Comparison of ENCODE assay signal across 10 mouse cellular contexts in the genomic region with DNA sequence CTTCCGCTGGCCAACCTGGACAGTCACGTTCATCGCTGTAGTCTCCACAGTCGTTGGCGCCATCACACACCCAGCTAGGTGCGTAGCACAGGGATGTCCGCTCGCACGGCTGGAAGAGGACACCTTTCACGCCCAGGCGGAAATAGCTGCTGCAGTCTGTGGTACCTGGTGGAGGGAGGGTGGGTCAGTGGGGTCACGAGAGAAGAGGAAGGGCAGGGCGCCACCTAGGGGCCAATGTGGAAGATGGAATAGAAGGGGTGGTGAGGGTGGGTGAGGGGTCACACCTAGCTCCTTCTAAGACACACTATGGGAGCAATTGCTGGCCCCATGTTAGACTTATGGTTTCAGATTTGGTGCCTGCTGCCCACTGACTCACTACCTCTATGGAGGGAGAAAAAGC. TPM values are rescaled to one million over a fixed set of nuclear protein-coding genes. Genes with fewer than 3 reads are reported as not detected.
A peak's percentile ranks its signal among the peaks of the same experiment; 100 is the strongest.
DNase-seq lines count a peak whose midpoint lies in the region; ATAC-seq lines count a peak whose summit lies in the region.
"Had no signal": no experiment of that assay in that cellular context is flagged by ENCODE, and none has a peak within 500 bp of the region (broad histone marks: within the 10 kb centered on the region; RNA-seq: fewer than 3 reads in every experiment).

No protein-coding gene starts in this region.

- peak; percentile 42 for DNase-seq in CD4-positive, CD25-positive, alpha-beta regulatory T cell, adult 2 months (ENCODE audit: low read depth, low spot score)
- DNase-seq in kidney, postnatal 4 days: peak; percentile 43 to 46
- DNase-seq in kidney, adult 8-10 months: no peak
- peak; percentile 35 for DNase-seq in thymus, postnatal 14 days
- DNase-seq in thymus, postnatal 0 days (ENCODE audit: low spot score): no peak
- DNase-seq in splenic B cell, adult 2 months (ENCODE audit: low read depth, low spot score): peak; percentile 32
- no peak for DNase-seq in ovary, adult 18-20 months (ENCODE audit: low spot score)

- no peaks in the 10 kb centered on the region for H3K36me3 ChIP-seq in splenic B cell, adult 2 months (ENCODE audit: control insufficient read depth, insufficient read depth, low read length, poor library complexity, severe bottlenecking)

- no peaks in the 10 kb centered on the region for H3K27me3 ChIP-seq in splenic B cell, adult 2 months (ENCODE audit: control insufficient read depth, insufficient read depth, low read length, poor library complexity, severe bottlenecking)
- H3K27me3 ChIP-seq: stomach, embryonic 15.5 days had no signal

- no peak for ATAC-seq in CD4-positive, CD25-positive, alpha-beta regulatory T cell, adult 4 months
- ATAC-seq: intestine, embryonic 16.5 days had no signal

RNA-seq across cellular contexts. Expression of gene Nxph4, which starts 23.0 kb away (rescaled TPM):
- not detected for polyA plus RNA-seq in CD4-positive, CD25-positive, alpha-beta regulatory T cell, adult 4 months (2017; shearing (Covaris generic))
- polyA plus RNA-seq in thymus, postnatal 0 days (2015; fragmentation: Nextera tagmentation; extraction: Ambion mirVana): 0.19 and 0.23 TPM in 2 replicates

RNA-seq across cellular contexts. Expression of gene Shmt2, which starts 35.2 kb away (rescaled TPM):
- 10 to 100 TPM; 55.4 to 78.3 TPM for polyA plus RNA-seq in CD4-positive, CD25-positive, alpha-beta regulatory T cell, adult 4 months (2017; shearing (Covaris generic))
- 102 and 118 TPM in 2 replicates for polyA plus RNA-seq in thymus, postnatal 0 days (2015; fragmentation: Nextera tagmentation; extraction: Ambion mirVana)

RNA-seq across cellular contexts. Expression of gene Ndufa4l2, which starts 42.6 kb away (rescaled TPM):
- not detected for polyA plus RNA-seq in CD4-positive, CD25-positive, alpha-beta regulatory T cell, adult 4 months (2017; shearing (Covaris generic))
- 10.4 and 13.2 TPM in 2 replicates for polyA plus RNA-seq in thymus, postnatal 0 days (2015; fragmentation: Nextera tagmentation; extraction: Ambion mirVana)

RNA-seq across cellular contexts. Expression of gene Stac3, which starts 55.9 kb away (rescaled TPM):
- polyA plus RNA-seq in CD4-positive, CD25-positive, alpha-beta regulatory T cell, adult 4 months (2017; shearing (Covaris generic)): 1 to 10 TPM; 1.0 to 1.2 TPM
- 0.30 and 0.73 TPM in 2 replicates for polyA plus RNA-seq in thymus, postnatal 0 days (2015; fragmentation: Nextera tagmentation; extraction: Ambion mirVana)

Comparison
In these comparisons a context has a peak if more than half of its experiments do, and no peak if none do; other contexts are left out.
1. DNase-seq: peak in CD4-positive, CD25-positive, alpha-beta regulatory T cell, adult 2 months (single experiment), kidney, postnatal 4 days (2 of 2), thymus, postnatal 14 days (single experiment) and splenic B cell, adult 2 months (single experiment); none in kidney, adult 8-10 months (0 of 2), thymus, postnatal 0 days (single experiment) and ovary, adult 18-20 months (single experiment).
2. RNA of gene Ndufa4l2, which starts 42.6 kb away (polyA plus RNA-seq): 10.4 to 13.2 TPM in thymus, postnatal 0 days; not detected in CD4-positive, CD25-positive, alpha-beta regulatory T cell, adult 4 months; every median in the first group is over 10 times any median in the second.